Mouse (Mus musculus): ENCODE measurements around the gene Timp2. TPM values are rescaled to one million over a fixed set of nuclear protein-coding genes. Genes with fewer than 3 reads are reported as not detected.

The Timp2 gene
- total RNA-seq (2012; rRNA removed), result 24.0 and 52.4 TPM in 2 replicates

DNA sequence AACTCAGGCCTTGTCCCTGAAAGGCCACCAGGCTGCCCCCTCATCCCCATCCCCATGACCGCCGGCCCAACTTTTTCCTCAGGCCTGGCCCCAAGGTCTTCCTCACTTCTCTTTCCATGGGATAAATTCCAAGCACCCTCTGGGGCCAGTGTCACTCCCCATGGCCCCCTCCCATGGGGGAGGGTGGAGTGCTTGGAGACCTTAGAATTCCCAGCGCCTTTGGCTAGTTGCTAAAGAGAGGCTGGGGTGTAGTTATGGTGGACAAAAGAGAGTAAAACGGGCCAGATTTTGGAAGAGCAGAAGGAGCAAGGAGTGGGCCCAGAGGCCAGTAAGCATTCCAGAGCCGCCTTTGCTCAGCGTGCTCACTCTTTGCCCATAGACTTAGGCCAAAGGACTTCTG lies at the start of gene Timp2:
Gene Timp2 (minus strand): TSS at position 101 of the 400 bp plus-strand sequence.
- DNase-seq (ENCODE audit: low read depth, low spot score), result no peak
- no peak for TF ChIP-seq CHD2 (IDR thresholded peaks at IDR 0.05; ENCODE audit: low read depth, low read length)
- in situ Hi-C loops (cut with MboI; ENCODE audit: low sequenced_read_pairs in 2 of 2, unreplicated experiment in 2 of 2), result no loop called here
- Histone ChIP-seq H3K27ac (ENCODE audit: insufficient read depth, low read depth, low read length, poor library complexity, severe bottlenecking) (no peak within 1 kb of the TSS), H3K4me3 (ENCODE audit: insufficient read depth in 1 of 2, low read depth in 1 of 2, low read length in 2 of 2, poor library complexity in 1 of 2, severe bottlenecking in 1 of 2) (peak within 1 kb of the TSS; percentile 86 to 87), H3K4me1 (ENCODE audit: control insufficient read depth in 2 of 2, insufficient read depth in 2 of 2, low read length in 2 of 2, poor library complexity in 1 of 2) (peaks cover 2 to 10% of the 10 kb centered on the region in 2 experiments; a peak in 2 of 4 replicates), H3K9ac (ENCODE audit: insufficient read depth, low read depth, low read length, poor library complexity, severe bottlenecking) (peak within 1 kb of the TSS; percentile 79), H3K9me3 (ENCODE audit: control insufficient read depth, insufficient read depth, low read depth, low read length) (no peaks in the 10 kb centered on the region), H3K36me3 (ENCODE audit: control insufficient read depth, insufficient read depth, low read length, poor library complexity, severe bottlenecking) (no peaks in the 10 kb centered on the region)

- in situ Hi-C loops (cut with MboI; ENCODE audit: low sequenced_read_pairs in 2 of 2, unreplicated experiment in 2 of 2), result no loop called here
- TF ChIP-seq CHD2 (IDR thresholded peaks at IDR 0.05; ENCODE audit: low read depth, low read length), result no peak
- TF ChIP-seq ZC3H11A (IDR thresholded peaks at IDR 0.05; ENCODE audit: borderline replicate concordance, low read depth, low read length), result no peak
- TF ChIP-seq ZNF384 (IDR thresholded peaks at IDR 0.05; ENCODE audit: low read depth, low read length), result no peak
- TF ChIP-seq MAFK (IDR thresholded peaks at IDR 0.05; ENCODE audit: insufficient read depth, low read depth, low read length), result no peak
- no peak for TF ChIP-seq HCFC1 (IDR thresholded peaks at IDR 0.05; ENCODE audit: borderline replicate concordance, insufficient read depth, low read length)
- Histone ChIP-seq H3K36me3 (ENCODE audit: control insufficient read depth, insufficient read depth, low read length, poor library complexity, severe bottlenecking) (peaks cover 7% of the 10 kb centered on the region), H3K27ac (ENCODE audit: insufficient read depth, low read depth, low read length, poor library complexity, severe bottlenecking) (no peak overlapping the region), H3K9ac (ENCODE audit: insufficient read depth, low read depth, low read length, poor library complexity, severe bottlenecking) (no peak overlapping the region), H3K4me3 (ENCODE audit: insufficient read depth in 1 of 2, low read depth in 1 of 2, low read length in 2 of 2, poor library complexity in 1 of 2, severe bottlenecking in 1 of 2) (no peak overlapping the region), H3K9me3 (ENCODE audit: control insufficient read depth, insufficient read depth, low read depth, low read length) (no peaks in the 10 kb centered on the region), H3K4me1 (ENCODE audit: control insufficient read depth in 2 of 2, insufficient read depth in 2 of 2, low read length in 2 of 2, poor library complexity in 1 of 2) (peaks cover 3 to 16% of the 10 kb centered on the region in 2 experiments; a peak in 3 of 4 replicates)
- DNase-seq (ENCODE audit: low read depth, low spot score), result no peak
Observed at GRCm38 (mm10) chr11:118405311-118405710, 49.8 kb upstream of the Timp2 start.

DNA sequence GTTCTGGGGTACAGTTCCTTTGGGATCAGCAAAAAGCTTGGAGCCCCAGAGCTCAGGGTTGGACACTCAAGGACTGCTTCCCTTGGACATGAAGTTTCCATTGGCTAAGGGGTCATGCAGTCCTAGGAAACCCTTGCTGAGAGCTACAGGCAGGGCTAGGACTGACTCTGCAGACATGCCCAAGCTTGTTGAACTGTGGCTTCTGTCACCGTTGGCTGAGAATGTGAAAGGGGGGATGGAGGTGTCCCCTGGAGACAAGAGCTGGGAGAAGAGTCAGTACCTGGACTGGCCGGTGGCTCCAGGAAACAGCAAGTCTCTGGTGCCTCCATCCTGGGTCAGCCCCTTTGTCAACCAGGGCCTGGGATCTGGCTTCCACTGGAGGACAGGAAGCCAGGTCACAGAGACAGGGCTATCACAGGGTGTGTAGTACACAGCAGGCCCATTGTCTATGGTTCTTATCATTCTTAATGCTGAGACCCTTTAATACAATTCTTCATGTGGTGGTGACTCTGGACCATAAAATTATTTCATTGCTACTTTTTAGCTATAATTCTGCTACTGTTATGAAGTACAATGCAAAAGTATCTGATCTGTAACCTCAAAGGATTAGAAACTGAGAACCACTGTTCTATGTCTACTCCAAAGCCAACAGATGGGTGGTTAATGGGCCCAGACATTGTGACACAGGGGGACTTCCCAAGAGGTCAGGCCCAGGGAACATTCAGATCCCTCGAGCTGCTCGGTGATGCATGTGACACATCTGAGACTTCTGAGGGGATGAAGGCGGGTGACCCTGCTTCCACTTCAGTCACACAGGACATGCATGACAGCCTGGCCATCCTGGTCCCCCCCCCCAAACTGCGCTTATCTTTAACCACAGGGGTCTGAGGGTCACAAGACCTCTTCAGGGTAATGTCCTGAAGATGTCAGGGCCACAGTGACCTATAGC lies 48.7 kb upstream of the Timp2 start:
- in situ Hi-C loops (cut with MboI; ENCODE audit: low sequenced_read_pairs in 2 of 2, unreplicated experiment in 2 of 2), result no loop called here
- Histone ChIP-seq H3K9me3 (ENCODE audit: control insufficient read depth, insufficient read depth, low read depth, low read length) (no peaks in the 10 kb centered on the region), H3K4me3 (ENCODE audit: insufficient read depth in 1 of 2, low read depth in 1 of 2, low read length in 2 of 2, poor library complexity in 1 of 2, severe bottlenecking in 1 of 2) (no peak overlapping the region), H3K36me3 (ENCODE audit: control insufficient read depth, insufficient read depth, low read length, poor library complexity, severe bottlenecking) (peaks cover 5% of the 10 kb centered on the region), H3K4me1 (ENCODE audit: control insufficient read depth in 2 of 2, insufficient read depth in 2 of 2, low read length in 2 of 2, poor library complexity in 1 of 2) (peaks cover 2 to 17% of the 10 kb centered on the region in 2 experiments; a peak in 3 of 4 replicates), H3K27ac (ENCODE audit: insufficient read depth, low read depth, low read length, poor library complexity, severe bottlenecking) (no peak overlapping the region), H3K9ac (ENCODE audit: insufficient read depth, low read depth, low read length, poor library complexity, severe bottlenecking) (no peak overlapping the region)
- TF ChIP-seq MAFK (IDR thresholded peaks at IDR 0.05; ENCODE audit: insufficient read depth, low read depth, low read length) (no peak), ZNF384 (IDR thresholded peaks at IDR 0.05; ENCODE audit: low read depth, low read length) (no peak), HCFC1 (IDR thresholded peaks at IDR 0.05; ENCODE audit: borderline replicate concordance, insufficient read depth, low read length) (no peak), ZC3H11A (IDR thresholded peaks at IDR 0.05; ENCODE audit: borderline replicate concordance, low read depth, low read length) (no peak), CHD2 (IDR thresholded peaks at IDR 0.05; ENCODE audit: low read depth, low read length) (no peak)
- no peak for DNase-seq (ENCODE audit: low read depth, low spot score)

- Histone ChIP-seq H3K27ac (ENCODE audit: insufficient read depth, low read depth, low read length, poor library complexity, severe bottlenecking) (no peak overlapping the region), H3K9ac (ENCODE audit: insufficient read depth, low read depth, low read length, poor library complexity, severe bottlenecking) (no peak overlapping the region), H3K4me3 (ENCODE audit: insufficient read depth in 1 of 2, low read depth in 1 of 2, low read length in 2 of 2, poor library complexity in 1 of 2, severe bottlenecking in 1 of 2) (no peak overlapping the region), H3K4me1 (ENCODE audit: control insufficient read depth in 2 of 2, insufficient read depth in 2 of 2, low read length in 2 of 2, poor library complexity in 1 of 2) (peaks cover 2 to 17% of the 10 kb centered on the region in 2 experiments; a peak in 3 of 4 replicates), H3K9me3 (ENCODE audit: control insufficient read depth, insufficient read depth, low read depth, low read length) (no peaks in the 10 kb centered on the region), H3K36me3 (ENCODE audit: control insufficient read depth, insufficient read depth, low read length, poor library complexity, severe bottlenecking) (peaks cover 5% of the 10 kb centered on the region)
- no peak for TF ChIP-seq ZC3H11A (IDR thresholded peaks at IDR 0.05; ENCODE audit: borderline replicate concordance, low read depth, low read length)
- TF ChIP-seq HCFC1 (IDR thresholded peaks at IDR 0.05; ENCODE audit: borderline replicate concordance, insufficient read depth, low read length), result no peak
- no peak for TF ChIP-seq ZNF384 (IDR thresholded peaks at IDR 0.05; ENCODE audit: low read depth, low read length)
- no peak for TF ChIP-seq CHD2 (IDR thresholded peaks at IDR 0.05; ENCODE audit: low read depth, low read length)
- TF ChIP-seq MAFK (IDR thresholded peaks at IDR 0.05; ENCODE audit: insufficient read depth, low read depth, low read length), result no peak
- in situ Hi-C loops (cut with MboI; ENCODE audit: low sequenced_read_pairs in 2 of 2, unreplicated experiment in 2 of 2), result no loop called here
- no peak for DNase-seq (ENCODE audit: low read depth, low spot score)
Observed at GRCm38 (mm10) chr11:118403183-118403582, 47.6 kb upstream of the Timp2 start.
